Mouse (Mus musculus) adrenal gland, adult 18-20 months (tissue): ENCODE data around the gene Hnrnpdl. TPM values are rescaled to one million over a fixed set of nuclear protein-coding genes. Genes with fewer than 3 reads are reported as not detected.

Source experiments
- DNase-seq, 2 experiments: peaks; one replicate each; pipeline ENCODE4 v3.0.0; 2021 to 2022; ENCODE audit warnings: low spot score in 2 of 2
- long read RNA-seq, 2 experiments: library from polyadenylated mRNA; stranded (forward); transcript quantifications; one replicate each; pipeline ENCODE4 v2.0.0; 2021
- total RNA-seq, 2 experiments: library from RNA; stranded (reverse); gene quantifications; 1 replicate in 1 of 2; 2 replicates in 1 of 2; pipeline ENCODE4 v1.2.3; 2021

The Hnrnpdl gene
- 100 to 1,000 TPM in 1 of 2 experiments, 10 to 100 TPM in 1; 89.6 to 124 TPM for total RNA-seq
- long read RNA-seq, experiment 1, transcript Hnrnpdl-202 (8 exons, 2,752 nt), result minor isoform, 6 of 43 reads
- long read RNA-seq, experiment 1, transcript Hnrnpdl-207 (7 exons, 2,374 nt), result minor isoform, 6 of 43 reads
- long read RNA-seq, experiment 1, transcript Hnrnpdl-201 (9 exons, 2,149 nt), result major isoform, 8 of 43 reads
- long read RNA-seq, experiment 1, partial matches to known transcripts, result 18 of 43 reads
- long read RNA-seq, experiment 1, other reads (novel, unspliced or antisense), result 5 of 43 reads
- long read RNA-seq, experiment 2, transcript Hnrnpdl-201 (9 exons, 2,149 nt), result minor isoform, 14 of 68 reads
- long read RNA-seq, experiment 2, transcript Hnrnpdl-202 (8 exons, 2,752 nt), result major isoform, 15 of 68 reads
- long read RNA-seq, experiment 2, transcript Hnrnpdl-207 (7 exons, 2,374 nt), result minor isoform, 7 of 68 reads
- long read RNA-seq, experiment 2, partial matches to known transcripts, result 27 of 68 reads
- long read RNA-seq, experiment 2, other reads (novel, unspliced or antisense), result 5 of 68 reads

GRCm38 (mm10) chr5:100039602-100040142 lies at the start of gene Hnrnpdl, which contains the start of gene Enoph1:
Gene Hnrnpdl, minus strand, starts transcription at chr5:100039664.
Gene Enoph1, plus strand, starts transcription at chr5:100039985.
- peak; percentile 88 to 92 for DNase-seq

- no peak for DNase-seq
Observed at GRCm38 (mm10) chr5:100085097-100085496, 45.6 kb upstream of the Hnrnpdl start.

- no peak for DNase-seq
Observed at GRCm38 (mm10) chr5:100083953-100084562, 44.6 kb upstream of the Hnrnpdl start.

GRCm38 (mm10) chr5:100082006-100082405 lies 42.5 kb upstream of the Hnrnpdl start:
- DNase-seq, result no peak

GRCm38 (mm10) chr5:100079931-100080275 lies 40.4 kb upstream of the Hnrnpdl start:
- no peak for DNase-seq

- DNase-seq, result no peak
Observed at GRCm38 (mm10) chr5:100079040-100079930, 39.8 kb upstream of the Hnrnpdl start.

- no peak for DNase-seq
Observed at GRCm38 (mm10) chr5:100074571-100074970, 35.1 kb upstream of the Hnrnpdl start.

- DNase-seq, result no peak
Observed at GRCm38 (mm10) chr5:100072557-100072956, 33.1 kb upstream of the Hnrnpdl start.

- DNase-seq, result no peak
Observed at GRCm38 (mm10) chr5:100071541-100071940, 32.1 kb upstream of the Hnrnpdl start.

GRCm38 (mm10) chr5:100070255-100070654 lies 30.8 kb upstream of the Hnrnpdl start:
- peak; percentile 91 to 92 for DNase-seq

GRCm38 (mm10) chr5:100069526-100069925 lies 30.1 kb upstream of the Hnrnpdl start:
- no peak for DNase-seq

- DNase-seq, result no peak
Observed at GRCm38 (mm10) chr5:100067579-100067978, 28.1 kb upstream of the Hnrnpdl start.

GRCm38 (mm10) chr5:100060876-100061275 lies 21.4 kb upstream of the Hnrnpdl start:
- DNase-seq, result no peak

- DNase-seq, result no peak
Observed at GRCm38 (mm10) chr5:100059326-100059725, 19.9 kb upstream of the Hnrnpdl start.

GRCm38 (mm10) chr5:100058729-100059128 lies 19.3 kb upstream of the Hnrnpdl start:
- no peak for DNase-seq

GRCm38 (mm10) chr5:100057461-100058209 lies 18.2 kb upstream of the Hnrnpdl start:
- no peak for DNase-seq

GRCm38 (mm10) chr5:100055866-100056369 lies 16.5 kb upstream of the Hnrnpdl start:
- no peak for DNase-seq

GRCm38 (mm10) chr5:100054807-100055547 lies 15.5 kb upstream of the Hnrnpdl start:
- no peak for DNase-seq

GRCm38 (mm10) chr5:100052728-100053127 lies 13.3 kb upstream of the Hnrnpdl start:
- no peak for DNase-seq
